Mouse (Mus musculus): ENCODE measurements at regions not wholly inside any gene's neighbourhood (a gene's known extent, or its start where the extent isn't known, plus 50 kb on each side); places are given as distances from the start of the nearest gene placed in this dataset.
A peak's percentile ranks its signal among the peaks of the same experiment; 100 is the strongest.

DNA sequence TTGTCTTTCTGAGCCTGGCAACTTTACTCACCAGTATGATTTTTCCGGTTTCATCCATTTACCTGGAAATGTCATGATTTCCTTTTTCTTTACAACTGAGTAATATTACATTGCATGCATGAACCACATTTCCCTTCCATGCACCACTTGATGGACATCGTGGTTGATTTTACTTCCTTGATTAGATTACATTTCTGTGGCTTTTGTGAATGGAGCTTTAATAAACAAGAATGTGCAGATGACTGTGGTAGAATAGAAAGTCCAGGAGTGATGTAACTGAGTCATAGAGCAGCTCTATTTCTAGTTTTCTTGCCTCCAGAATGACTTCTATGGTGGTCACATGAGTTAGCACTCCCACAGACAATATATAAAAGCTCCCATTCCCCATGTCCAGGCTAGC lies 75.2 kb downstream of the Chst2 start:
- ATAC-seq = no peak

DNA sequence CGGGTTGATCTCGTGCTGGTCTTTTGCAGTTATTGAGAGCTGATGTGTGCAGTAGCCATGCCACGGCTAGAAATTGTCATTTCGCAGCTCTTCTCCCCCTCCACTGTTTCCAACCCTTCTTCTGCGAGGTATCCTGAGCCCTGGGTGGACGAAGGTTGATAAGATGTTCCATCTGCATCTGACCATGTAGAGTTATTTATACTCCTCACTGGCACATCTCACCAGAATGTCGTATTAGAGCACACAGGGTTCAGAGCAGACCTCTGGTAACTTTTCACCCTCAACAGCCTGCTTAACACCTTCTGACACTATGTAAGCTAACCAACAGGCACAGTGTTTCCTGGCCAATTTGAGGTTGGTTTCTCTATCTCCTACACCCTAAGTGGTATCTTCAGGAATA lies 76.4 kb downstream of the Chst2 start:
- ATAC-seq = no peak

DNA sequence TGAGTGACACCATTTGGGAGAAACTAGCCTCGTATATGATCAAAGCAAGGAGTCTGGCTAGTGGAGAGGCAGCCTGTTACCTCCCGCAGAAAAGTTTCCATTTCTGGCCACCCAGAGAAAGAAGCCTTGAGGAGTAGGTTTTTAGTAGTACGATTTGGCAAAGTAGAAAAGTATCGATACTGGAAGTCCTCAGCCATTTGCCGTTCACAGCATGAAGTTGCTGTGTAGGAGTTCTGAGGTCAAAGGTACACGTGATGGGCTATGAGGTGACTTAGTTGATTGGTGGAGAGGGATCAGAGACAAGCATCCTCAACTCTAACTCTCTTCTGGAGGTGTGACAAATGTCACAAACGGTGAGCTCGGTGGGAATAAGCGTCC lies 77.5 kb downstream of the Chst2 start:
- peak; percentile 35 for ATAC-seq

DNA sequence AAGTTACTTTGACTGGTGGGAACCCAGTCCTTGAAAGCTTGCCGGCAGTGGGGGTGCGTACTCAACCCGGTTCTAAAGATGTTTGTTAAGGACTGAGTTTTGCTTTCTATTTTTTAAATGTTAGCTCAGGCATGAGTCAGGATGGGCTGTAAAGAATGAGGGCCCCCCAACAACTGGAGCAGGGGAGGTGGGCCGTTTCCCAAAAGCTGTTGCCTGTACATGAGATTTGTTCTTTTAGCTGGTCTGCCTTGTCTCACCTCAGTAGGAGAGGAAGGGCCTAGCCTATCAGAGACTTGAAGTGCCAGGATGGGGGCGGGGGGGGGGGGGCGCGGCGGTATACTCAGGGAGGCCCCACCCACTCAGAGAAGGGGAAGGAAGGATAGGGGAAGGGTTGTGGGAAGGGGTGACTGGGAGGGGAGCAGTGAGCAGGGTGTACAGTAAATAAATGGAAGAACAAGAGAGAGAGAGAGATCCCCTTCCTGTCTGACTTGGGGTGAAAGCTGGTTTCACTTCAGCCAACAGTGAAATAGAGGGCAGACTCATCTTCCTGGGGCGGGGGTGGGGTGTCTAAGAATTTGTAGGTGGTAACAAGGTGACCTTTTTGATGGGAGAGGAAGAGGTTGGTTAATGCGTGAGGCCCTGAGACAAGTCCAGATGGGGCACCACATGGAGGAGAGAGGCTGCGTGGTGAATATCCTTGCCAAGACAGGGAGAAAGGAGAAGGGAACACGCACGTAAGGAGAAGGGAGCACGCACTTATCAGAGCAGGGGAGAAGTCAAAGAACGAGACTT lies 78.1 kb downstream of the Chst2 start:
- peak; percentile 89 for ATAC-seq

DNA sequence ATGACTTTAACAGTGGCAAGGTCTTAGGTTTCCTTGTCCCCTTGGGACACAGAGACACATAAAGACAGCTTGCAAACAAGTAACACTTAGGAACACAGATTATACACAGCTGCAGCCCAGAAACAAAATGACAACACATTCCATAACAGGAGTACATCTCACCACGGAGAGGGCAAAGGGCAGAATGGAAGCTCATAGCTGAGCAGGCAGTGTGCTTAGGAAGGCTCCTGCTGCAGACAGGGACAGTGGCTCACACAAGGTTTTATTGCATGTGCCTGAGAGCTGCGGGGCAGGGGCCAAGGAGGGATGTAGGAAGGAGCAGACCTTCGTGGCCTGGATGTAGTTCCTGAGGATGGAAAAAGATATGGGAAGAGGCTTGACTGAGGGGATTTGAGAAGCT lies 78.8 kb downstream of the Chst2 start:
- no peak for ATAC-seq

DNA sequence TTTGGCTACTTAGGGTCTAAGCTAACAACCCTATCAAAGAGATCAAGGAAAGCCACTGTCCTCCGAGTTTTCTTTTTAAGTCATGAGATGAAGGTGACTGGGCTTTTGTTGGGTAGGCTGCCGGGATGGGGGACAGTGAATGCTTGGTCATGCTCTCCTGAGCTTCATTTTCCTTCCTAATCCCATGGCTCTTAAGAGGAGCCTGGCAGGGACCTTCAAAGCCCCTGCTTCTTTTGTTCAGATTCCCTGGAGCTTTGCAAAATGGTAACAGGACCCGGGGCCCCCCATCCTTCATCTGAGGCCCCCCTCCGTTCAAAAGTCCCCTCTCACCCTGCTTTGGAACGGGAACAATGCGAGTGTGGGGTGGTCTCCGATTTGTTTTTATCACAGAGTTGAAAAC lies 82.9 kb downstream of the Chst2 start:
- ATAC-seq = no peak

DNA sequence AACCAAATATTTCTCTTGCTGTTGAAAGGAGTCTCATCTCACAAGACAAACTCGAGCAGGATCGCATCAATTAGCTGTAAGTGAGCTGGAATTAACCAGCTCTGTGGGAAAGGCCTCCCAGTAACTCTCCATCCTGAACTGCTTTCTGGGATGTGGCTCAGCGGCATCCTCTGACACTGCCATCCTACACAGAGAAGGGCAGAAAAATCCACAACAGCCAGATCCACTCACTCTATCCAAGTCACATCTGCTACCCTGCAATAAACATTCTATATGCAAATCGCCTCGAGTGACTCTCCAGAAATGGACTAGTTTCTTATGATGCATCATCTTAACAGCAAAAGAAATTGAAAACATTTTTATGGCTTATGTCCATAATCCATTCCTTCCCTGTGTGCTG lies 83.6 kb downstream of the Chst2 start:
- no peak for ATAC-seq

DNA sequence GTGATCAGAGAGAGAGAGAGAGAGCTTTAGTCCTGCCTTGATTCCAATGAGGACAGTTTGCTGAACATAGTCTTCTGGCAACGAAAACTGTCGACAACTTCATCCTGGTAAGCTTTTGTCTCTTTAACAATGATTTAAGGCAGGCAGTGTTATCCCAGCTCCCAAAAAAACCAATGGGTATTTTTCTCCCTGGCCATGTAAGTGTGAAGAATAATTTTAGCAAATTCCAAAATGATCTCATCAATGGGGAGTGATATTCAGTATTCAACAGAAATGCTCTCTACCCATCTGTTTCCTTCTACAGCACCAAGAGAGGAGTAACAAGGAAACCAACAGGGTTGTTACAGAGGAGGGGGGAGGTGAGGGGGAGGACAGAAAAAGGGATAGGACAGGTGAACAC lies 84.5 kb downstream of the Chst2 start:
- ATAC-seq = no peak

DNA sequence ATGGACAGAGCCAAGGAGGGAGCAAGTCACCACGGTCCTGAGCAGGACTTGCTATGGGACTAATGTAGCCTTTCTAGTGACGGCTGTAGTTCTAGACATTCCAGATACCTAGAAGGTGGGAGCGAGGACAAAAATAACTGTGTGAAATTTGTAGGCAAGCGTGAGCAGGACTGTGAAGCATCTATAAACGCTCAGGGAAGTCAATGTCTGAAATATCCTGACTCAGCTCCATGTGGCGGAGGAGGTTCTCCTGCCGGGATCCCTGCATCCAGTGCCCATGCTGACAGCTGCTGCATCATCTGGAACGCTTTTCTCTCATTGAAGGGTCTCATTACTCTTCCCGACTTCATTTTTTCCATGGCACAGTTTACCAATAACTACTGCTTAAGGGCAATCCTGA lies 87.6 kb downstream of the Chst2 start:
- no peak for ATAC-seq

DNA sequence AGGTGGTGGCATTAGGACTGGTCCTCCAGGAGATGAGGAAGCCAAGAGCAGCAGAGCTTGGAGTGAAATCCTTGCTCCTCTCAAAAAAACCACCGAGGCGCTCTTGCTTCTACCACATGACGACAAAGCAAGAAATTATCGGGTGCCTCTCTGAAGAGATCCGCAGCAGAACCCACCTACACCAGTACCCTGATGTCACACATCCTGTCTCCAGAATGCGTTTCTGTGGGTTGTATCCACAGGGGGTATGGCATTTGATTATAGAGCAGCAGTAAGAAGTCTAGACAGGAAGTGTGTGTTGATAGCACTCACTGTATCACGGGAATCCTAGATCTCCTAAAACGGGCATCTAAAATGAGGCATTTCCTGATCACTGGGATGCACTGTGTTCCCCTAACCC lies 89.8 kb downstream of the Chst2 start:
- ATAC-seq = peak; percentile 85

DNA sequence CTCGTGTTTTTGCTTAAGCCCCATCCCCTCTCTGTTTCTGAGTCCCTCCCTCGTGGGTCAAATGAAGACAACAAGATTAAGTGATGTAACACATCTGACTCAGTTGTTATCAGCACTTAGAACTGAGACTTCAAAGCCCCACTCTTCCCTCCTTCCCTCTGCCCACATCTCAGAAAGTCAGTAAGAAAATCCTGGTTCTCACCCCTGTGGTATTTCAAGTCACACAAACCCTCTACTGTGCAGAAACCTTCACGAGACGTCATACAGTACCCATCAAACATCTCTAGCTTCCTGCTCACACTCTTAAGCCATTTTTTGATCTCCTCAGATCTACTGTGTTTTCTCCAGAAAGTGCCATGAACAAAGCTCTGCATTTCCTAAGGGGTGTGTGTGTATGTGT lies 91.4 kb downstream of the Chst2 start:
- ATAC-seq = peak; percentile 41

DNA sequence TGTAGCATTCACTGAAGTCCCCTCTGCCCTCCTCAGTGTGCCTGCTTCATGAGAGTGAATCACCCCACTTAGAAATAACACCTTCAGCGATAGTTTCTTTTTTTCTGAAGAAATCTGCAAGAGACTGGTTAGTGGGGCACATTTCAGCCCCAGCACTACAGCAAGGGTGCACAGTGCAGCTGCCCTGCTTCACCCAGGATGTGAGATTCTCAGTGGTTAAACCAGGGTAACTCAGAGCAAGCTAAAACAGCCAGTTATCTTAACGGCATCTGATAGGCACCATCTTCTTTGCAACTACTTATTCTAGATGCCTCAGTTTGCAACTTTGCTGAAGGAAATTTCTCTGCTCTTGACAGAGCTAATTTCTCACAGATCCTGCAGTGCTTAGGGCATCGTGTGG lies 94.9 kb downstream of the Chst2 start:
- peak; percentile 69 for ATAC-seq

DNA sequence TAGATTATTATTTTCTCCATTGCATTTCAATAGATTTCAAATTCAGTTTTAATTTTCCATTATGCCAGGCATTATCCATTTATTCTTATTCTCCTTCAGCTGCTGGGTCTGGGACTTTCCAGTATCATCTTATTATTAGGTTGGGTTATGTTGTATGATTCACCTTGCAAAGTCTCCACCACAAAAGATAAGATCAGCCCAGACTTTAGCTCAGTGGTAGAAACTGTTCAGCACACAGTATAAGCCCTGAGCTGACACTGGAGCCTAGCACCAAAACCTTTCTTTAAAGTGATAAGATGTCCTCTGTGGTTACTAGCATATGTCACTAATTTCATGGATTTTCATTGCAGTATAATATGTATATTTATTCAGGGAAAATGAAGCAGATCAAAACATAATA lies 117.5 kb downstream of the Chst2 start:
- peak; percentile 97 for ATAC-seq

DNA sequence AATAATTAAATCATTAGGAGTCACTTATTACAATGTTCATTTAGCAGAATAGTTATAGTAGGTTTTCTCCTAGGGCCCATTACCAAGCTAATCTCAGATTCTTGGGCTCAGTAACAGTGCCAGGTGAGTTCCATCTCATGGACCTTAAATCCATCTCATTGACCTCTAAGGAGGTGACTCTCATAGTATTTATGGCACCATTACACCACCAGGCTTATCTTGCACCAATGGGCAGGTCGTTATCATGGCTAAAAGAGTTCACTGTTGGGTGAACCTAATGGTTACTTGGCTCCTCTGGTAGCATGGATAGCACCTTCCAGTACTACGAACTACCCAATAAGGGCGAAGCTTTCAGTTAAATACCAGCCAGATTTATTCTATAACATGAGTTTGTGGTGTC lies 123.5 kb downstream of the Chst2 start:
- no peak for ATAC-seq

DNA sequence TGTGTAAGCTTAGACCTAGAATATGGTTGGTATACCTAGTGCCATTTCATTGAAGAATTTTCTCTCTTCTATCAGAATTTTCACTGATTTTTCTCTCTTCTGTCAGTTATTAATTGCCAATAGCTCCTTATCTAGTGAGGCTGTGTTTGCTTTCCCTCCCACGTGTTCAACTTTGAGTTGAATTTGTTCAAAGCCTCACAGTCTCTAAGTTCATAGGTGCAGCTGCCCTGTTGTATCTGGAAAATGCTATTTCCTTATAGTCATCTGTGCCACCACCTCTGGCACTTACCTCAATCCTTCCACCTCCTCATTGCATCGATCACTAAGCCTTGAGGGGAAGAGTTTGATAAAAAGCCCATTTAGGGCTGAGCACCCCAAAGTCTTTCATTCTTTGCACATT lies 124.0 kb downstream of the Chst2 start:
- ATAC-seq = no peak
